Mouse (Mus musculus): Measurements from ENCODE around the gene Gm14412. TPM values are rescaled to one million over a fixed set of nuclear protein-coding genes. Genes with fewer than 3 reads are reported as not detected.
A peak's percentile ranks its signal among the peaks of the same experiment; 100 is the strongest.
"Not testable (repeated sequence)": the region's sequence is repeated elsewhere in the genome, so short reads cannot be mapped to it uniquely, and the experiment has no call there.

Gm14412 gene
- polyA plus RNA-seq (2014; fragmentation: Nextera tagmentation; extraction: Ambion mirVana): 0.46 and 0.91 TPM in 2 replicates

- H3K27me3 ChIP-seq (ENCODE audit: control insufficient read depth, insufficient read depth, low read length); ATAC-seq (ENCODE audit: insufficient number of reproducible peaks, insufficient read depth, low FRiP score, low read depth); H3K4me2 ChIP-seq (replicated peaks; ENCODE audit: low read depth, low read length); H3K9ac ChIP-seq (replicated peaks; ENCODE audit: low read depth, low read length); H3K4me3 ChIP-seq (ENCODE audit: low read depth, low read length); H3K4me1 ChIP-seq (ENCODE audit: control insufficient read depth, insufficient read depth, low read length); H3K9me3 ChIP-seq (ENCODE audit: control insufficient read depth, low read depth, low read length); H3K36me3 ChIP-seq (ENCODE audit: control insufficient read depth, insufficient read depth, low read length); H3K27ac ChIP-seq (ENCODE audit: low read length): not testable (repeated sequence)
- 79% methylated on average over 2 of the region's 2 CpGs for WGBS
Measured at GRCm38 (mm10) chr2:177324257-177324733, at the start of gene Gm14412. Gene Gm14412, minus strand, starts transcription at chr2:177324307.

- H3K9me3 ChIP-seq (ENCODE audit: control insufficient read depth, low read depth, low read length); H3K4me3 ChIP-seq (ENCODE audit: low read depth, low read length); H3K27ac ChIP-seq (ENCODE audit: low read length); ATAC-seq (ENCODE audit: insufficient number of reproducible peaks, insufficient read depth, low FRiP score, low read depth); H3K9ac ChIP-seq (replicated peaks; ENCODE audit: low read depth, low read length); H3K27me3 ChIP-seq (ENCODE audit: control insufficient read depth, insufficient read depth, low read length); H3K4me2 ChIP-seq (replicated peaks; ENCODE audit: low read depth, low read length); H3K4me1 ChIP-seq (ENCODE audit: control insufficient read depth, insufficient read depth, low read length); H3K36me3 ChIP-seq (ENCODE audit: control insufficient read depth, insufficient read depth, low read length): not testable (repeated sequence)
- WGBS: 82% methylated on average over 4 of the region's 4 CpGs
Measured at GRCm38 (mm10) chr2:177329661-177330292, 5.7 kb upstream of the Gm14412 start.

GRCm38 (mm10) chr2:177321361-177321760 is 2.7 kb downstream of the Gm14412 start:
- not testable (repeated sequence) for H3K4me1 ChIP-seq (ENCODE audit: control insufficient read depth, insufficient read depth, low read length); H3K9ac ChIP-seq (replicated peaks; ENCODE audit: low read depth, low read length); H3K27me3 ChIP-seq (ENCODE audit: control insufficient read depth, insufficient read depth, low read length); H3K4me3 ChIP-seq (ENCODE audit: low read depth, low read length); H3K36me3 ChIP-seq (ENCODE audit: control insufficient read depth, insufficient read depth, low read length); H3K4me2 ChIP-seq (replicated peaks; ENCODE audit: low read depth, low read length); H3K9me3 ChIP-seq (ENCODE audit: control insufficient read depth, low read depth, low read length); ATAC-seq (ENCODE audit: insufficient number of reproducible peaks, insufficient read depth, low FRiP score, low read depth); H3K27ac ChIP-seq (ENCODE audit: low read length)

- not testable (repeated sequence) for H3K9me3 ChIP-seq (ENCODE audit: control insufficient read depth, low read depth, low read length); H3K4me1 ChIP-seq (ENCODE audit: control insufficient read depth, insufficient read depth, low read length); H3K9ac ChIP-seq (replicated peaks; ENCODE audit: low read depth, low read length); H3K36me3 ChIP-seq (ENCODE audit: control insufficient read depth, insufficient read depth, low read length); H3K27me3 ChIP-seq (ENCODE audit: control insufficient read depth, insufficient read depth, low read length); H3K4me3 ChIP-seq (ENCODE audit: low read depth, low read length); H3K4me2 ChIP-seq (replicated peaks; ENCODE audit: low read depth, low read length); H3K27ac ChIP-seq (ENCODE audit: low read length)
- WGBS: 54% methylated on average over 2 of the region's 2 CpGs
- 0 out of 2 replicates have a peak, but pooled peaks have one; percentile 33 for ATAC-seq (ENCODE audit: insufficient number of reproducible peaks, insufficient read depth, low FRiP score, low read depth)
Measured at GRCm38 (mm10) chr2:177320786-177321320, 3.3 kb downstream of the Gm14412 start.

- H3K4me1 ChIP-seq (ENCODE audit: control insufficient read depth, insufficient read depth, low read length): no peaks in the 10 kb centered on the region
- no peak overlapping the region for H3K27ac ChIP-seq (ENCODE audit: low read length)
- H3K27me3 ChIP-seq (ENCODE audit: control insufficient read depth, insufficient read depth, low read length): no peaks in the 10 kb centered on the region
- H3K36me3 ChIP-seq (ENCODE audit: control insufficient read depth, insufficient read depth, low read length): no peaks in the 10 kb centered on the region
- no peak overlapping the region for H3K4me2 ChIP-seq (replicated peaks; ENCODE audit: low read depth, low read length)
- no peak for ATAC-seq (ENCODE audit: insufficient number of reproducible peaks, insufficient read depth, low FRiP score, low read depth)
- no peaks in the 10 kb centered on the region for H3K9me3 ChIP-seq (ENCODE audit: control insufficient read depth, low read depth, low read length)
- no peak overlapping the region for H3K4me3 ChIP-seq (ENCODE audit: low read depth, low read length)
- H3K9ac ChIP-seq (replicated peaks; ENCODE audit: low read depth, low read length): no peak overlapping the region
- 74% methylated on average over 1 of the region's 1 CpGs for WGBS
Measured at GRCm38 (mm10) chr2:177318996-177319395, 5.1 kb downstream of the Gm14412 start.

- H3K36me3 ChIP-seq (ENCODE audit: control insufficient read depth, insufficient read depth, low read length); H3K27me3 ChIP-seq (ENCODE audit: control insufficient read depth, insufficient read depth, low read length); ATAC-seq (ENCODE audit: insufficient number of reproducible peaks, insufficient read depth, low FRiP score, low read depth); H3K9me3 ChIP-seq (ENCODE audit: control insufficient read depth, low read depth, low read length); H3K4me2 ChIP-seq (replicated peaks; ENCODE audit: low read depth, low read length); H3K4me1 ChIP-seq (ENCODE audit: control insufficient read depth, insufficient read depth, low read length); H3K9ac ChIP-seq (replicated peaks; ENCODE audit: low read depth, low read length); H3K4me3 ChIP-seq (ENCODE audit: low read depth, low read length); H3K27ac ChIP-seq (ENCODE audit: low read length): not testable (repeated sequence)
- WGBS: 96% methylated on average over 4 of the region's 4 CpGs
Measured at GRCm38 (mm10) chr2:177309627-177310026, 14.5 kb downstream of the Gm14412 start.

- ATAC-seq (ENCODE audit: insufficient number of reproducible peaks, insufficient read depth, low FRiP score, low read depth): not testable (repeated sequence)
Measured at GRCm38 (mm10) chr2:177304980-177305379, 19.1 kb downstream of the Gm14412 start.

GRCm38 (mm10) chr2:177283701-177284100 is 40.4 kb downstream of the Gm14412 start:
- H3K36me3 ChIP-seq (ENCODE audit: control insufficient read depth, insufficient read depth, low read length); H3K4me2 ChIP-seq (replicated peaks; ENCODE audit: low read depth, low read length); H3K27ac ChIP-seq (ENCODE audit: low read length); H3K9me3 ChIP-seq (ENCODE audit: control insufficient read depth, low read depth, low read length); H3K27me3 ChIP-seq (ENCODE audit: control insufficient read depth, insufficient read depth, low read length); H3K4me1 ChIP-seq (ENCODE audit: control insufficient read depth, insufficient read depth, low read length); ATAC-seq (ENCODE audit: insufficient number of reproducible peaks, insufficient read depth, low FRiP score, low read depth); H3K9ac ChIP-seq (replicated peaks; ENCODE audit: low read depth, low read length); H3K4me3 ChIP-seq (ENCODE audit: low read depth, low read length): not testable (repeated sequence)
- WGBS: 25% methylated on average over 3 of the region's 3 CpGs

More at GRCm38 (mm10) chr2:177304980-177305379, 19.1 kb downstream of the Gm14412 start:
- H3K4me1 ChIP-seq (ENCODE audit: control insufficient read depth, insufficient read depth, low read length); H3K36me3 ChIP-seq (ENCODE audit: control insufficient read depth, insufficient read depth, low read length); H3K27ac ChIP-seq (ENCODE audit: low read length); H3K4me3 ChIP-seq (ENCODE audit: low read depth, low read length); H3K9ac ChIP-seq (replicated peaks; ENCODE audit: low read depth, low read length); H3K9me3 ChIP-seq (ENCODE audit: control insufficient read depth, low read depth, low read length); H3K4me2 ChIP-seq (replicated peaks; ENCODE audit: low read depth, low read length); H3K27me3 ChIP-seq (ENCODE audit: control insufficient read depth, insufficient read depth, low read length): not testable (repeated sequence)
- no CpG with 5 or more reads among the region's 2 CpGs for WGBS

GRCm38 (mm10) chr2:177277754-177278153 is 46.4 kb downstream of the Gm14412 start:
- H3K9ac ChIP-seq (replicated peaks; ENCODE audit: low read depth, low read length); ATAC-seq (ENCODE audit: insufficient number of reproducible peaks, insufficient read depth, low FRiP score, low read depth); H3K4me1 ChIP-seq (ENCODE audit: control insufficient read depth, insufficient read depth, low read length); H3K27me3 ChIP-seq (ENCODE audit: control insufficient read depth, insufficient read depth, low read length); H3K9me3 ChIP-seq (ENCODE audit: control insufficient read depth, low read depth, low read length); H3K27ac ChIP-seq (ENCODE audit: low read length); H3K36me3 ChIP-seq (ENCODE audit: control insufficient read depth, insufficient read depth, low read length); H3K4me2 ChIP-seq (replicated peaks; ENCODE audit: low read depth, low read length); H3K4me3 ChIP-seq (ENCODE audit: low read depth, low read length): not testable (repeated sequence)
- WGBS: 82% methylated on average over 1 of the region's 2 CpGs

All from stomach, embryonic 14.5 days (tissue).